Mouse (Mus musculus) Patski (cell line): ENCODE measurements at regions not wholly inside any gene's neighbourhood (a gene's known extent, or its start where the extent isn't known, plus 50 kb on each side); places are given as distances from the start of the nearest gene placed in this dataset.

ENCODE experiments used
- ATAC-seq: fragments of 100-300 bp; one replicate; pipeline ENCODE4 v1.8.0; 2021
- CTCF ChIA-PET: fragments of 350-600 bp; sonication (Branson Sonifier 250); formaldehyde crosslinking; loops from one replicate; lab custom pipeline; 2022; ENCODE audit warnings: inconsistent platforms; lab: Charles Lee
- POLR2A ChIA-PET: fragments of 350-600 bp; sonication (Branson Sonifier 250); formaldehyde crosslinking; loops from one replicate; lab custom pipeline; 2022; ENCODE audit warnings: antibody characterized with exemption, inconsistent platforms; lab: Charles Lee
- DNase-seq: peaks from one replicate; pipeline ENCODE4 v3.0.0-alpha.2; 2011; ENCODE audit warnings: low read depth, low spot score
- H3K27me3 ChIP-seq: fragments of 371-371 bp; one replicate; pipeline ENCODE4 v1.5.1; 2021
- CTCF ChIP-seq: fragments of 100-300 bp; IDR thresholded peaks from one replicate; pipeline ENCODE4 v1.5.1; 2021
- in situ Hi-C: fragments of 300-500 bp; cut with MboI; formaldehyde crosslinking; loops from 3 replicates; pipeline ENCODE4 v1.11.1; 2018; ENCODE audit warnings: low pct_unique_long_range_greater_than_20kb, mixed read lengths

GRCm38 (mm10) chr1:182690323-182690722, 58.7 kb downstream of the Ccdc185 start:
- ATAC-seq (no peak), DNase-seq (no peak)
- ChIA-PET CTCF (interaction anchor here (0.9 kb wide), 1 partner anchor 8 kb away, joined by 3 read pairs; no protein-coding TSS in a partner anchor), POLR2A (no interaction called here)
- in situ Hi-C loops, result no loop called here
- no peak for TF ChIP-seq CTCF
- no peaks in the 10 kb centered on the region for H3K27me3 ChIP-seq

- POLR2A ChIA-PET, result interaction anchor here (0.6 kb wide), 1 partner anchor 193 kb away, joined by 3 read pairs; no protein-coding TSS in a partner anchor
- H3K27me3 ChIP-seq, result no peaks in the 10 kb centered on the region
- ATAC-seq (no peak), DNase-seq (no peak)
- no peak for TF ChIP-seq CTCF
- CTCF ChIA-PET, result interaction anchor here (0.9 kb wide), 1 partner anchor 9 kb away, joined by 3 read pairs; no protein-coding TSS in a partner anchor
- in situ Hi-C loops, result no loop called here
These were observed 59.2 kb downstream of the Ccdc185 start for GRCm38 (mm10) chr1:182689741-182690140.

DNA sequence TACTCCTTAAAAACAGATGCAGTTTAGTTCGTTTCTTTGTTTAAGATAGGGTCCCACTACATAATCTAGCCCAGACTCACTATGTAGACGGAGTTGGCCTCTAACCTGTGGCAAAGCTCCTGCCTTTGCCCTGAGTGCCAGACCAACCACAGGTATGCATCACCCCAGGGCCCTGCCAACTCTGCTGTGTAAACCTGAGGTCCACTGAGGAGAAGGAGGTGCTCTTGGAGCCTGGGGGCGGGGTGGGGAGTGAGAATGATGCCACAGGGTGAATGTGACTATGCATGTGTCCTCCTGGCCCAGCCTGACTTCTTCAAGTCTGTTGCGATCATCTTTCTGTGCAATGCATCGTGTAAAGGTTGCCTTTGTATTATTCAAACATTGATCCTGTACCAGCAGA, 61.8 kb downstream of the Ccdc185 start:
- TF ChIP-seq CTCF, result no peak
- H3K27me3 ChIP-seq, result no peaks in the 10 kb centered on the region
- in situ Hi-C loops, result no loop called here
- ChIA-PET CTCF (no interaction called here), POLR2A (no interaction called here)
- DNase-seq (no peak), ATAC-seq (no peak)

GRCm38 (mm10) chr1:182686231-182686630, 62.7 kb downstream of the Ccdc185 start:
- DNase-seq, result no peak
- no peaks in the 10 kb centered on the region for H3K27me3 ChIP-seq
- ChIA-PET CTCF (no interaction called here), POLR2A (no interaction called here)
- in situ Hi-C loops, result no loop called here
- no peak for ATAC-seq
- TF ChIP-seq CTCF, result no peak

GRCm38 (mm10) chr1:182682591-182683252, 66.3 kb downstream of the Ccdc185 start:
- TF ChIP-seq CTCF, result no peak
- CTCF ChIA-PET, result interaction anchor here (1.0 to 1.4 kb wide), 2 partner anchors 35 to 278 kb away, joined by 3 to 4 read pairs; no protein-coding TSS in a partner anchor
- DNase-seq (peak; percentile 15), ATAC-seq (peak; percentile 67)
- in situ Hi-C loops, result no loop called here
- no peaks in the 10 kb centered on the region for H3K27me3 ChIP-seq
- POLR2A ChIA-PET, result no interaction called here
